Mouse (Mus musculus) forebrain, embryonic 12.5 days (tissue): ENCODE results near the gene Vrk2. TPM values are rescaled to one million over a fixed set of nuclear protein-coding genes. Genes with fewer than 3 reads are reported as not detected.

Source experiments
- ATAC-seq: fragments of 200-750 bp; cut with Nextera tagmentation; 2 replicates; pipeline ENCODE4 v1.8.0; 2017; ENCODE audit warnings: moderate TSS enrichment; ENCODE audit not compliant: low FRiP score
- H3K27ac ChIP-seq: fragments of 300-500 bp; sonication (generic); 2 replicates; pipeline ENCODE4 v1.5.1; 2016; ENCODE audit warnings: mild to moderate bottlenecking
- H3K27me3 ChIP-seq: fragments of 300-500 bp; sonication (generic); 2 replicates; pipeline ENCODE4 v1.6.1; 2016; ENCODE audit warnings: mild to moderate bottlenecking
- H3K36me3 ChIP-seq: fragments of 300-500 bp; sonication (generic); replicated peaks from 2 replicates; pipeline ENCODE4 v1.6.1; 2016; ENCODE audit warnings: mild to moderate bottlenecking
- H3K4me1 ChIP-seq: fragments of 300-500 bp; sonication (generic); 2 replicates; pipeline ENCODE4 v1.6.1; 2016
- H3K4me2 ChIP-seq: fragments of 300-500 bp; sonication (generic); 2 replicates; pipeline ENCODE4 v1.6.1; 2016; ENCODE audit warnings: mild to moderate bottlenecking, moderate library complexity
- H3K4me3 ChIP-seq: fragments of 300-500 bp; sonication (generic); replicated peaks from 2 replicates; pipeline ENCODE4 v1.5.1; 2016; ENCODE audit warnings: mild to moderate bottlenecking
- H3K9ac ChIP-seq: fragments of 300-500 bp; sonication (generic); 2 replicates; pipeline ENCODE4 v1.6.1; 2016; ENCODE audit warnings: mild to moderate bottlenecking
- H3K9me3 ChIP-seq: fragments of 300-500 bp; sonication (generic); 2 replicates; pipeline ENCODE4 v1.6.1; 2016
- WGBS: fragments of 180-500 bp; shearing (Covaris S2); methylation state at CpG from one replicate; pipeline ENCODE4 v1.1.7; 2016; 5-methylcytosine and 5-hydroxymethylcytosine counted together
- polyA plus RNA-seq: library from polyadenylated mRNA; unstranded; fragments of >200 nt; fragmentation: Nextera tagmentation; extraction: Ambion mirVana; gene quantifications from 2 replicates; pipeline ENCODE4 v1.2.1, GENCODE M21; 2016

Vrk2 gene
- polyA plus RNA-seq = 14.6 and 17.1 TPM in 2 replicates

- 1% methylated on average over 60 of the region's 60 CpGs for WGBS
- Histone ChIP-seq H3K4me3 (peak within 1 kb of the TSS; percentile 70), H3K9ac (peak within 1 kb of the TSS; percentile 73), H3K9me3 (no peaks in the 10 kb centered on the region), H3K4me2 (peak within 1 kb of the TSS; percentile 85), H3K36me3 (no peaks in the 10 kb centered on the region), H3K27me3 (no peaks in the 10 kb centered on the region), H3K27ac (peak within 1 kb of the TSS; percentile 61; the same call in 1 of the 2 replicates), H3K4me1 (peaks cover 11% of the 10 kb centered on the region; the same call in 1 of the 2 replicates)
- ATAC-seq = peak; percentile 98
These were observed at the start of gene Vrk2, which contains the start of gene Gm6899 for GRCm38 (mm10) chr11:26593061-26594059. Vrk2 (minus strand) TSS chr11:26593999. Gm6899 (plus strand) TSS chr11:26593241.

DNA sequence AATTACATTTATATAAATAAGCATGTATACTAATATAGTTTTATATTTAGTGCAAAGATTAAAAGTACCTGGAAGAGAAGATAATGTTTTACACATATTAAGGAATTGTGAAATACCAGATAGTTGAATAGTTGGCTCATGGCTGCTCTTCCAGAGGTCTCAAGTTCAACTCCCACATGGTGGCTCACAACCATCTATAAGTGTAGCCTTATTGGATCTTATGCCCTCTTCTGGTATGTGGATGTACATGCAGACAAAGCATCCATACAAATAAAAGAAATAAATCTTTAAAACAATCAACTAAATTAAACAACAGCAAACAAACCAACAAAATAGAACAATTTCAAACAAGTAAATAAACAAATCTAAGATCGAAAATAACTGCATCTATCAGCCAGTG is 48.3 kb upstream of the Vrk2 start:
- no peaks in the 10 kb centered on the region for H3K9me3 ChIP-seq
- H3K27ac ChIP-seq = no peak overlapping the region
- no peak overlapping the region for H3K4me3 ChIP-seq
- no peak for ATAC-seq
- no peaks in the 10 kb centered on the region for H3K36me3 ChIP-seq
- H3K4me2 ChIP-seq = no peak overlapping the region
- H3K27me3 ChIP-seq = no peaks in the 10 kb centered on the region
- H3K9ac ChIP-seq = no peak overlapping the region
- H3K4me1 ChIP-seq = no peaks in the 10 kb centered on the region
- WGBS = 81% methylated on average over 1 of the region's 1 CpGs

DNA sequence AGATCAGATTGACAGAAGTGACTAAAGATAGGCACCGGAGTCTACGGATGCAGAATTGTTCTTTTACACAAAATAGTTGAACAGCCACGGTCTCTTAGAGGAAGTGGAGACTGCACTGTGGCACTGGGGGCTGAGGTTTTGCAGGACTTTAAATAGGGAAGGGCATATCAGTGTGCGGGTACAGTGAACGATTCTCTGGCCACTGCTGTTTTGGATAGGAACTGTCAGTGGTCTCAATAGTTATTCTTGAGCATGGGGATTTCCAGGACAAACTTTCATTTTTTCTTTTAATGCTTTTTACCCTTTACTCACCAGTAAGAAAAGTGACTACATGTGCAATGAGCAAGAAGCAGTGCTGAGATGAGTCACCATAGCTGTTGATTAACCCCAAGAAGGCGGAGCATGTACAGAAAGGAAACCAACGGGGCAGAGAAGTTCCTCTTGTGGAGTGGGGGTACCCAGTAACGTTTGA is 46.6 kb upstream of the Vrk2 start:
- Histone ChIP-seq H3K36me3 (no peaks in the 10 kb centered on the region), H3K27me3 (no peaks in the 10 kb centered on the region), H3K4me2 (no peak overlapping the region), H3K9me3 (no peaks in the 10 kb centered on the region), H3K4me1 (no peaks in the 10 kb centered on the region), H3K4me3 (no peak overlapping the region), H3K27ac (no peak overlapping the region), H3K9ac (no peak overlapping the region)
- 79% methylated on average over 8 of the region's 8 CpGs for WGBS
- ATAC-seq = no peak

DNA sequence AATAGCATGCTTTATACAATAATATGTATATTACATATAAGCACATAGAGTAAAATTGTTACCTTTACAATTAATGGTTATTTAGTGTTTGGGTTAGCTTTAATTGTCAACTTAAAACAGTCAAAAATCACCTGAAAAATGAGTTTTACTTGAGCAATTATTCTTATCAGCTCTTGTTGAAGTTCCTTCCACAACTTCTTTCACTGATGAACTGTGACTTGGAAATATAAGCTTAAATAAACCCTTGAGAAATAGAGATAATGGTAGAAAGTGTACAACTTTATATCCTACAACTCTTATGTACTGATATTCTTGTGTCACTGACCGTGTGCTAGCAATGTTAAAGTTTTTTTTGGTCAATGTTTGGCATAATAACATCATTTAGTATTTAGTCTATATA is 42.4 kb upstream of the Vrk2 start:
- no peak overlapping the region for H3K9ac ChIP-seq
- H3K4me3 ChIP-seq = no peak overlapping the region
- H3K4me1 ChIP-seq = no peaks in the 10 kb centered on the region
- H3K9me3 ChIP-seq = no peaks in the 10 kb centered on the region
- WGBS = 94% methylated on average over 1 of the region's 1 CpGs
- no peak for ATAC-seq
- no peaks in the 10 kb centered on the region for H3K36me3 ChIP-seq
- H3K27ac ChIP-seq = no peak overlapping the region
- H3K27me3 ChIP-seq = no peaks in the 10 kb centered on the region
- no peak overlapping the region for H3K4me2 ChIP-seq

- H3K27ac ChIP-seq = no peak overlapping the region
- WGBS = 90% methylated on average over 5 of the region's 5 CpGs
- no peak overlapping the region for H3K4me3 ChIP-seq
- H3K4me1 ChIP-seq = no peaks in the 10 kb centered on the region
- H3K36me3 ChIP-seq = no peaks in the 10 kb centered on the region
- no peak for ATAC-seq
- H3K9me3 ChIP-seq = no peaks in the 10 kb centered on the region
- H3K4me2 ChIP-seq = no peak overlapping the region
- no peaks in the 10 kb centered on the region for H3K27me3 ChIP-seq
- H3K9ac ChIP-seq = no peak overlapping the region
These were observed 28.9 kb upstream of the Vrk2 start for GRCm38 (mm10) chr11:26622727-26623126.

DNA sequence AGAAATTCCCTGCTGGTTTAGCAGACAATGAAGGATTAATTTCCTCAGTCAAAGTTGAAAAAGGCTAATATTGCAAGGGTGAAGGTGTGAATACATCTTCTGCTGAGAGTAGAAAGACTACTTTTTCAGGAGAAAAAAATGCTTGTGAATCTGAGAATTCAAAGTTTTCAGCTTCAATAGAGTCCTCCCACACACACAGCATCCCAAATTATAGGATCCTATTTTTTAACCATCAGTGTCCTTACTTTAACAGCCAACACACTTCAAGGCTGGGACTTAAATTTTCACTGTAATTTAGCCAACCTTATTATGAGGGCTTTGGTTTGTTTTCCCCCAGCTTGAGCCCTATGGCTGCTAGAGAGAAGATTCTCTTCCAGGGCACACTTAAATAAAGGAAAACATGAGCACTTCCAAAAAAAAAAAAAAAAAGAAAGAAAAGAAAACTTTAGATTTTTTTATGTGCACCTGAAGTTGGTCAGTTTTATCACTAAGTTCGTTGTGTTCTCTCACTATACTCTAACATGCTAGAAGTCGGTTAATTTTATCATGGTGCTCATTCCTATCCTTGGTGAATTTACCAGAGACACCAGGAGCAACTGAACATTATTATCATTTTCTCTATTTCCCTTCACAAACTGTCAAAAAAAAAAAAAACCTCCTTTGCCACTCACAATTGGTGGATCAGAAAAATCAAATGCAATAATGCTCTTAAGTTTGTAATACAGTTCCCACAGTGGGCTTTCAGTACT is 24.9 kb upstream of the Vrk2 start:
- no peak overlapping the region for H3K9ac ChIP-seq
- H3K4me1 ChIP-seq = no peaks in the 10 kb centered on the region
- no peaks in the 10 kb centered on the region for H3K27me3 ChIP-seq
- no peak for ATAC-seq
- no peaks in the 10 kb centered on the region for H3K9me3 ChIP-seq
- 87% methylated on average over 2 of the region's 2 CpGs for WGBS
- no peak overlapping the region for H3K4me3 ChIP-seq
- H3K36me3 ChIP-seq = no peaks in the 10 kb centered on the region
- no peak overlapping the region for H3K27ac ChIP-seq
- no peak overlapping the region for H3K4me2 ChIP-seq

GRCm38 (mm10) chr11:26608795-26609194 is 15.0 kb upstream of the Vrk2 start:
- no peaks in the 10 kb centered on the region for H3K27me3 ChIP-seq
- no peaks in the 10 kb centered on the region for H3K9me3 ChIP-seq
- H3K36me3 ChIP-seq = no peaks in the 10 kb centered on the region
- no peak overlapping the region for H3K4me2 ChIP-seq
- no peak overlapping the region for H3K9ac ChIP-seq
- H3K4me3 ChIP-seq = no peak overlapping the region
- H3K27ac ChIP-seq = no peak overlapping the region
- 0 out of 2 replicates have a peak, but pooled peaks have one; percentile 6 for ATAC-seq
- H3K4me1 ChIP-seq = peaks cover 6% of the 10 kb centered on the region; the same call in 1 of the 2 replicates
- WGBS = 76% methylated on average over 10 of the region's 10 CpGs

DNA sequence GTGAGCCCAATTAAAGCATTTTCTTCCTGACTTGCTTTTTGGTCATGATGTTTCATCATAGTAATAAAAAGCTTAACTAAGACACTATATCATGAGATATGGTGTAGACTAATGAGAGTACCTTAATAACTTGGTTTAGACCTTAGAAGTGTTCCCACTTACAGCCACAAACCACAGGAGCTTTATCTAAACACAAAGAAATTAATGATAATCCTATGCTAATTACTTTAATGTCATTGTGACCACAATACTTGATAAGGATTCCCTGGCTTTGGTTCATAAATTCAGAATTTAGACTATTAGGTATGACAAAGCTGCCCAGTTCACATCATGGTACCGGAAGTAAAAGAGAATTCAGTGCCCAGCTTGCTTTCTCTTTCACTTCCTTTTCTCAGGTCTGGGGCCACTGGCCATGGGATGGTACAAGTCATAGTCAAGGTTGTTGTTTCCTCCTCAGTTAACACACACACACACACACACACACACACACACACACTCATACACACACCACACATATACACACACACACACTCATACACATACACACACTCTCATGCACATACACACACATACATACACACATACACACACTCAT is 10.4 kb upstream of the Vrk2 start:
- ATAC-seq = no peak
- Histone ChIP-seq H3K27ac (no peak overlapping the region), H3K27me3 (no peaks in the 10 kb centered on the region), H3K36me3 (no peaks in the 10 kb centered on the region), H3K4me1 (peaks cover 3% of the 10 kb centered on the region; the same call in 1 of the 2 replicates), H3K4me3 (no peak overlapping the region), H3K4me2 (no peak overlapping the region), H3K9me3 (no peaks in the 10 kb centered on the region), H3K9ac (no peak overlapping the region)
- 81% methylated on average over 1 of the region's 1 CpGs for whole genome bisulfite sequencing

- WGBS = 90% methylated on average over 2 of the region's 2 CpGs
- Histone ChIP-seq H3K27me3 (no peaks in the 10 kb centered on the region), H3K9ac (no peak overlapping the region), H3K36me3 (no peaks in the 10 kb centered on the region), H3K27ac (no peak overlapping the region), H3K4me1 (no peaks in the 10 kb centered on the region), H3K4me2 (no peak overlapping the region), H3K4me3 (no peak overlapping the region), H3K9me3 (no peaks in the 10 kb centered on the region)
- ATAC-seq = no peak
These were observed 7.9 kb upstream of the Vrk2 start for GRCm38 (mm10) chr11:26601571-26602175.

GRCm38 (mm10) chr11:26600692-26601091 is 6.9 kb upstream of the Vrk2 start:
- Histone ChIP-seq H3K36me3 (no peaks in the 10 kb centered on the region), H3K4me2 (no peak overlapping the region), H3K9me3 (no peaks in the 10 kb centered on the region), H3K27ac (no peak overlapping the region), H3K4me3 (no peak overlapping the region), H3K4me1 (no peaks in the 10 kb centered on the region), H3K9ac (no peak overlapping the region), H3K27me3 (no peaks in the 10 kb centered on the region)
- 85% methylated on average over 4 of the region's 4 CpGs for WGBS
- ATAC-seq = no peak

- Histone ChIP-seq H3K27ac (no peak overlapping the region), H3K9ac (no peak overlapping the region), H3K27me3 (no peaks in the 10 kb centered on the region), H3K9me3 (no peaks in the 10 kb centered on the region), H3K4me1 (no peaks in the 10 kb centered on the region), H3K4me2 (no peak overlapping the region), H3K4me3 (no peak overlapping the region), H3K36me3 (no peaks in the 10 kb centered on the region)
- ATAC-seq = no peak
- WGBS = 86% methylated on average over 1 of the region's 1 CpGs
These were observed 5.1 kb upstream of the Vrk2 start for GRCm38 (mm10) chr11:26598876-26599275.
